Mouse (Mus musculus): Measurements from ENCODE around the gene Mcoln1. TPM values are rescaled to one million over a fixed set of nuclear protein-coding genes. Genes with fewer than 3 reads are reported as not detected.
A peak's percentile ranks its signal among the peaks of the same experiment; 100 is the strongest.

Mcoln1 gene
- polyA plus RNA-seq, 1 experiment = 188 TPM

GRCm38 (mm10) chr8:3467886-3468545 lies 32.2 kb upstream of the Mcoln1 start:
- 51% methylated on average over 9 of the region's 9 CpGs for WGBS

GRCm38 (mm10) chr8:3468838-3469237 lies 31.4 kb upstream of the Mcoln1 start:
- TF ChIP-seq POLR2A (IDR thresholded peaks at IDR 0.05; ENCODE audit: low read depth, low read length) (no peak), CTCF (IDR thresholded peaks at IDR 0.05; ENCODE audit: extremely low read depth, insufficient read depth, insufficient read length, insufficient replicate concordance) (no peak)
- Histone ChIP-seq H3K36me3 (ENCODE audit: control insufficient read depth, insufficient read depth, low read length) (no peaks in the 10 kb centered on the region), H3K4me1 (ENCODE audit: control insufficient read depth, insufficient read depth, insufficient read length) (no peaks in the 10 kb centered on the region), H3K4me3 (ENCODE audit: extremely low read depth, insufficient read depth, insufficient read length) (no peak overlapping the region), H3K27ac (ENCODE audit: insufficient read depth, low read length) (no peak overlapping the region), H3K27me3 (ENCODE audit: control insufficient read depth, insufficient read depth, low read length) (no peaks in the 10 kb centered on the region)
- 90% methylated on average over 1 of the region's 1 CpGs for WGBS
- no peak for DNase-seq (ENCODE audit: low read depth in 1 of 2, low spot score in 2 of 2)

More at GRCm38 (mm10) chr8:3467886-3468545, 32.2 kb upstream of the Mcoln1 start:
- H3K4me1 ChIP-seq (ENCODE audit: control insufficient read depth, insufficient read depth, insufficient read length) = no peaks in the 10 kb centered on the region
- TF ChIP-seq POLR2A (IDR thresholded peaks at IDR 0.05; ENCODE audit: low read depth, low read length) = no peak
- TF ChIP-seq CTCF (IDR thresholded peaks at IDR 0.05; ENCODE audit: extremely low read depth, insufficient read depth, insufficient read length, insufficient replicate concordance) = no peak
- DNase-seq (ENCODE audit: low read depth in 1 of 2, low spot score in 2 of 2) = no peak
- H3K36me3 ChIP-seq (ENCODE audit: control insufficient read depth, insufficient read depth, low read length) = no peaks in the 10 kb centered on the region
- no peaks in the 10 kb centered on the region for H3K27me3 ChIP-seq (ENCODE audit: control insufficient read depth, insufficient read depth, low read length)
- H3K27ac ChIP-seq (ENCODE audit: insufficient read depth, low read length) = no peak overlapping the region
- H3K4me3 ChIP-seq (ENCODE audit: extremely low read depth, insufficient read depth, insufficient read length) = peak overlapping the region; percentile 70

GRCm38 (mm10) chr8:3470562-3470961 lies 29.7 kb upstream of the Mcoln1 start, which contains the start of gene Tex45:
TSS of gene Tex45 (plus strand) at chr8:3470862.
- no peak for TF ChIP-seq POLR2A (IDR thresholded peaks at IDR 0.05; ENCODE audit: low read depth, low read length)
- TF ChIP-seq CTCF (IDR thresholded peaks at IDR 0.05; ENCODE audit: extremely low read depth, insufficient read depth, insufficient read length, insufficient replicate concordance) = no peak
- Histone ChIP-seq H3K4me3 (ENCODE audit: extremely low read depth, insufficient read depth, insufficient read length) (no peak within 1 kb of the TSS), H3K27me3 (ENCODE audit: control insufficient read depth, insufficient read depth, low read length) (no peaks in the 10 kb centered on the region), H3K4me1 (ENCODE audit: control insufficient read depth, insufficient read depth, insufficient read length) (no peaks in the 10 kb centered on the region), H3K36me3 (ENCODE audit: control insufficient read depth, insufficient read depth, low read length) (no peaks in the 10 kb centered on the region), H3K27ac (ENCODE audit: insufficient read depth, low read length) (no peak within 1 kb of the TSS)
- no peak for DNase-seq (ENCODE audit: low read depth in 1 of 2, low spot score in 2 of 2)

GRCm38 (mm10) chr8:3475715-3476429 lies 24.4 kb upstream of the Mcoln1 start:
- WGBS = 48% methylated on average over 37 of the region's 37 CpGs
- TF ChIP-seq POLR2A (IDR thresholded peaks at IDR 0.05; ENCODE audit: low read depth, low read length) = no peak
- no peak for TF ChIP-seq CTCF (IDR thresholded peaks at IDR 0.05; ENCODE audit: extremely low read depth, insufficient read depth, insufficient read length, insufficient replicate concordance)
- H3K27me3 ChIP-seq (ENCODE audit: control insufficient read depth, insufficient read depth, low read length) = no peaks in the 10 kb centered on the region

GRCm38 (mm10) chr8:3480221-3480785 lies 20.0 kb upstream of the Mcoln1 start:
- Histone ChIP-seq H3K4me3 (ENCODE audit: extremely low read depth, insufficient read depth, insufficient read length) (no peak overlapping the region), H3K4me1 (ENCODE audit: control insufficient read depth, insufficient read depth, insufficient read length) (no peaks in the 10 kb centered on the region), H3K27ac (ENCODE audit: insufficient read depth, low read length) (no peak overlapping the region), H3K36me3 (ENCODE audit: control insufficient read depth, insufficient read depth, low read length) (no peaks in the 10 kb centered on the region), H3K27me3 (ENCODE audit: control insufficient read depth, insufficient read depth, low read length) (no peaks in the 10 kb centered on the region)
- TF ChIP-seq CTCF (IDR thresholded peaks at IDR 0.05; ENCODE audit: extremely low read depth, insufficient read depth, insufficient read length, insufficient replicate concordance) = no peak
- TF ChIP-seq POLR2A (IDR thresholded peaks at IDR 0.05; ENCODE audit: low read depth, low read length) = no peak
- no peak for DNase-seq (ENCODE audit: low read depth in 1 of 2, low spot score in 2 of 2)
- WGBS = 84% methylated on average over 4 of the region's 4 CpGs

More at GRCm38 (mm10) chr8:3475715-3476429, 24.4 kb upstream of the Mcoln1 start:
- no peaks in the 10 kb centered on the region for H3K36me3 ChIP-seq (ENCODE audit: control insufficient read depth, insufficient read depth, low read length)
- no peak overlapping the region for H3K27ac ChIP-seq (ENCODE audit: insufficient read depth, low read length)
- no peak for DNase-seq (ENCODE audit: low read depth in 1 of 2, low spot score in 2 of 2)
- H3K4me1 ChIP-seq (ENCODE audit: control insufficient read depth, insufficient read depth, insufficient read length) = no peaks in the 10 kb centered on the region
- H3K4me3 ChIP-seq (ENCODE audit: extremely low read depth, insufficient read depth, insufficient read length) = 0 out of 2 replicates have a peak overlapping the region, but pooled peaks have one; percentile 2

GRCm38 (mm10) chr8:3481605-3482004 lies 18.7 kb upstream of the Mcoln1 start:
- WGBS = 65% methylated on average over 5 of the region's 5 CpGs
- H3K27ac ChIP-seq (ENCODE audit: insufficient read depth, low read length) = no peak overlapping the region
- TF ChIP-seq CTCF (IDR thresholded peaks at IDR 0.05; ENCODE audit: extremely low read depth, insufficient read depth, insufficient read length, insufficient replicate concordance) (no peak), POLR2A (IDR thresholded peaks at IDR 0.05; ENCODE audit: low read depth, low read length) (no peak)
- no peaks in the 10 kb centered on the region for H3K36me3 ChIP-seq (ENCODE audit: control insufficient read depth, insufficient read depth, low read length)
- H3K4me3 ChIP-seq (ENCODE audit: extremely low read depth, insufficient read depth, insufficient read length) = no peak overlapping the region
- DNase-seq (ENCODE audit: low read depth in 1 of 2, low spot score in 2 of 2) = no peak
- H3K4me1 ChIP-seq (ENCODE audit: control insufficient read depth, insufficient read depth, insufficient read length) = no peaks in the 10 kb centered on the region
- H3K27me3 ChIP-seq (ENCODE audit: control insufficient read depth, insufficient read depth, low read length) = no peaks in the 10 kb centered on the region

Data from spleen, adult 2 months (tissue).